Mouse (Mus musculus) ES-Bruce4 (cell line): ENCODE measurements at regions not wholly inside any gene's neighbourhood (a gene's known extent, or its start where the extent isn't known, plus 50 kb on each side); places are given as distances from the start of the nearest gene placed in this dataset.

Experiments
- H3K27ac ChIP-seq: 2 replicates; pipeline ENCODE4 v1.5.1; 2012; ENCODE audit warnings: low read length, inconsistent platforms; ENCODE audit not compliant: insufficient read depth
- H3K27me3 ChIP-seq: 2 replicates; pipeline ENCODE4 v1.6.1; 2012; ENCODE audit warnings: mild to moderate bottlenecking, low read length, inconsistent platforms; ENCODE audit not compliant: control insufficient read depth, poor library complexity, insufficient read depth, severe bottlenecking
- H3K36me3 ChIP-seq: 2 replicates; pipeline ENCODE4 v1.6.1; 2012; ENCODE audit warnings: inconsistent platforms, mild to moderate bottlenecking, low read length, moderate library complexity; ENCODE audit not compliant: control insufficient read depth, poor library complexity, insufficient read depth, severe bottlenecking
- H3K4me1 ChIP-seq: one replicate; pipeline ENCODE4 v1.8.1; 2011; ENCODE audit warnings: low read length; ENCODE audit not compliant: control insufficient read depth, insufficient read depth
- H3K4me3 ChIP-seq: 2 replicates; pipeline ENCODE4 v1.5.1; 2011; ENCODE audit warnings: low read depth, mild to moderate bottlenecking, low read length
- H3K9ac ChIP-seq: 2 replicates; pipeline ENCODE4 v1.6.1; 2012; ENCODE audit warnings: low read depth, mild to moderate bottlenecking, inconsistent platforms; ENCODE audit not compliant: poor library complexity, severe bottlenecking
- H3K9me3 ChIP-seq: replicated peaks from 2 replicates; pipeline ENCODE4 v1.6.1; 2012; ENCODE audit warnings: mild to moderate bottlenecking, low read length, inconsistent platforms; ENCODE audit not compliant: control insufficient read depth, poor library complexity, insufficient read depth, severe bottlenecking
- CTCF ChIP-seq: IDR thresholded peaks from one replicate; pipeline ENCODE4 v1.8.1; 2011; ENCODE audit warnings: low read depth, low read length
- EP300 ChIP-seq: IDR thresholded peaks from 2 replicates; pipeline ENCODE4 v1.6.1; 2011; ENCODE audit warnings: low read depth, low read length; ENCODE audit not compliant: insufficient read depth
- POLR2A ChIP-seq: IDR thresholded peaks from one replicate; pipeline ENCODE4 v1.8.1; 2011; ENCODE audit warnings: low read length; ENCODE audit not compliant: insufficient read depth

DNA sequence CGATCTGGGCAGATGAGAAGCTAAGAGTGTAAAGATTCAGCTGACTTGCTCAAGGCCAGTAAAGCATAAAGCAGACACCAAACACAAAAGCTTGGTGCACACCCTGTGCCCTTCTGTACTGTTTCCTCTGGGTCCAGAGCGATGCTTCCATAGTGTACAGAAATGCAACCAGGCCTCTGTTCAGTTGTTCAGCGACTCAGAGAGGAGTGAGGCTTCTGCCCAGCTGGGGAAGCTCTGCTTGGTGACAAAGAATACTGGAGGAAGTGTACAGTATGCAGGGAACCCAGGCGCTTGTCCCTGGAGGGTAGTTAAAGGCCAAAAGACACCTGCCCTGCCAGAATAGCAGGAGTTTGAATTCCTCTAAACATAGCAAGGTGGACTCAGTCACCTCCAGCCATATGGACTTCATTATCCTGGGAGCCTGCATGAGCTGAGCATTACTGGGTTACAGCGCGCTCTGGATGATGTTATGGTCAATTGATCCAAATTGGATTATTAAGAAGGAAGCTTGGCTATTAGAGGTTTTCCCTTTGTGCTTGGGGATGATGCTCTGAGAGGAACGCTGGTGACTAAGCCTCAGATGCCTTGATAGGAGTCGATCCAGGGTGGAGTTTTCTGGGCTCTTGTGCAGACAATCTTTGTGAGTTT is 132.5 kb downstream of the Hs3st3b1 start:
- Histone ChIP-seq H3K4me3 (no peak overlapping the region), H3K9me3 (no peaks in the 10 kb centered on the region), H3K27me3 (no peaks in the 10 kb centered on the region; the same call in 1 of the 2 replicates), H3K36me3 (no peaks in the 10 kb centered on the region), H3K4me1 (peaks cover 2% of the 10 kb centered on the region), H3K9ac (no peak overlapping the region), H3K27ac (no peak overlapping the region)
- no peak for TF ChIP-seq EP300
- TF ChIP-seq CTCF: no peak
- TF ChIP-seq POLR2A: no peak

DNA sequence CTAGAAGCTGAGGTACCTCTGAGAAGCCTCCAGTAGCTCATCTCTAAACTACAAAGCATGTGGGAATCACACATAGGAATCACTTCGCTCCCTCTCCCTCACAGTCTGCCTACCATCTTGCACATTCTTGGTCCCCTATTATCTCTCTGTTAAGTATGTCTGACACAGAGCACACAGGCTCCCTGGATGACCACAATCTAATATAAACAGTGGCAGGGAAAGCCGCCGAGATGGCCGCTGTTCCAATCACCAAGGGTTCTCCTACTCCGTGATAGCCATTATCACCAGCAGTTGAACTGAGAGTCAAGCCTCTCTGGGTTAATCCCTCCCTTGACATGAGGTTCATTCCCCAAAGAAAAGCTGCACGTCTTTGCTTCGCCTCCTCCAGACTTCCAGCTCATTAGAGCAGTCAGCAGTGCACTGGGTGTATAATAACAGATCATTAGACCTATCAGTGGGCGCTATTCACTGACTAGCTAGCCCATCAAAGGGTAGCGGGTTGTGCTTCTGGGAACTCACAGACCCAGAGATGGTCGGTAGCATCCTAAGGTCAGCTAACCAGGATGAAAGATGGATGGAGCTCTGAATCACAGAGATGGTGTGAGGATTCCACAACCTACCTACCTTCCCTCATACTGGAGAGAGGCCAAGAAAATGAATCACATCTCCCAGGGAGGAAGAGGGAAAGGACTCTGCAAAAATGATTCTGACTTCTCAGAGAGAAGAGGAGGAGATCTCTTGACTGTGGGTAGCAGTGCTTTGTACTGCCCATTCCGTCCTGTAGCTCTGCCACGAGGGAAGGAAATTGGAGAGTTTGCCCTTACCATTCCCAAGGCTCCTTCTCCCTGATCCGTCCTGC is 130.9 kb downstream of the Hs3st3b1 start:
- H3K4me3 ChIP-seq: no peak overlapping the region
- H3K9me3 ChIP-seq: no peaks in the 10 kb centered on the region
- peaks cover 2% of the 10 kb centered on the region for H3K4me1 ChIP-seq
- H3K27ac ChIP-seq: no peak overlapping the region
- no peak for TF ChIP-seq CTCF
- no peak for TF ChIP-seq POLR2A
- no peak for TF ChIP-seq EP300
- no peaks in the 10 kb centered on the region for H3K36me3 ChIP-seq
- H3K9ac ChIP-seq: no peak overlapping the region
- no peaks in the 10 kb centered on the region; the same call in 1 of the 2 replicates for H3K27me3 ChIP-seq

DNA sequence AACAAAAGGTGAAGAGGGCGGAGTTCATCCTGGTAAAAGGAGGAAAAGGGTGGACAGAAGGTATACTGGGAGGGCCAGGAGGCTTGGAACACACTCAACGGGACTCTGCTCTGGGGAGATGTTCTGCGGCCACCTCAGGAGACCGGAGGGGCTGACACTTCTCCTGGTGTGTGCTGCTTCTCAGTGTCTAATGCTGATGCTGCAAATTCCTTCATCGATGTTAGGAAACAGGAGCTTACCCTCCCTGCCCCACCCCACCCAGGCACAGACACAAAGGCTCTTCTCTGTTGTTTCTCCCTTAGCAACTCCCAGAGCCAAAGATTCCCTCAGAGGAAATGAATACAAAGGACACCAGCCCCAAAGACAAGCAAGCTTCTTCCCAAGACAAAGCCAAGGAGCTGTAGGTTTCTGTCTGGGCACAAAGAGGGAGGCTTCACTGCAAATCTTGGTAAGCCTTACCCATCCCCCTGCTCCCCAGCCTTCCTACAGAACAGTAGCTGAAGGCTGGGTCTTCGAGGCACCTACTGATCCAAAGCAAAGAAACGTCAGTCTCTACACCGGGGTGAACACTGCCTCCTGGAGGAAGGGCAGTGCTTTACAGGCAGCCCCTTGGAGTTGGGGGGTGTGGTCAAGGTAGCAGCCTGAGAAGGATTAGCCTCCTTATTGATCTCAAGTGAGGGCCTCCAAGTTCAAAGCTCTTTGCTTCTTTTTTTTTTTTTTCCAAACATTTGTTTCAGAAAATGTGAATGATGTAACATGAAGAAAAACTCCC is 128.2 kb downstream of the Hs3st3b1 start:
- Histone ChIP-seq H3K27ac (no peak overlapping the region), H3K4me1 (peaks cover 2% of the 10 kb centered on the region), H3K27me3 (no peaks in the 10 kb centered on the region; the same call in 1 of the 2 replicates), H3K36me3 (no peaks in the 10 kb centered on the region), H3K9ac (no peak overlapping the region), H3K4me3 (no peak overlapping the region), H3K9me3 (no peaks in the 10 kb centered on the region)
- peak; percentile 27 for TF ChIP-seq CTCF
- TF ChIP-seq POLR2A: no peak

DNA sequence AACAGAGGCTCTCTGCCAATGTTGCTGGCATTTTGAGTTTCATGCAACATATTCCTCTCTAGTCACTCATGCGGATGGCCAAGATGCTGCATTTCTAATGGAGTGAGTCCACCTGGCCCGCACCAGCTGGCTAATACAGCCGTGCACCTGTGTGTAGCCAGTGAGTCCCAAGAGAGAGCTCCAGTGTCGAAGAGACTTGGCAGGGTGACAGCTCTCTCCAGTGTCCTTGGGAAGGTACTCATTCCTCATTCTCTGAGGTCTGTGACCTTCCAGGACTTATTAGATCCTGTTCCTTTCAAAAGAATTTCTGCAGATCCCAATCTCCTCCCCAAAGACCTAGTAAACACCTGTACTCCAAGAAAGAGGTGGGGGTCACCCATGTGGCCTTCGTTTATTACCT is 109.9 kb downstream of the Hs3st3b1 start:
- H3K36me3 ChIP-seq: no peaks in the 10 kb centered on the region
- no peak overlapping the region for H3K4me3 ChIP-seq
- H3K9ac ChIP-seq: no peak overlapping the region
- H3K9me3 ChIP-seq: no peaks in the 10 kb centered on the region
- H3K4me1 ChIP-seq: no peaks in the 10 kb centered on the region
- H3K27me3 ChIP-seq: no peaks in the 10 kb centered on the region
- TF ChIP-seq CTCF: no peak
- no peak for TF ChIP-seq POLR2A
- TF ChIP-seq EP300: no peak
- no peak overlapping the region for H3K27ac ChIP-seq

DNA sequence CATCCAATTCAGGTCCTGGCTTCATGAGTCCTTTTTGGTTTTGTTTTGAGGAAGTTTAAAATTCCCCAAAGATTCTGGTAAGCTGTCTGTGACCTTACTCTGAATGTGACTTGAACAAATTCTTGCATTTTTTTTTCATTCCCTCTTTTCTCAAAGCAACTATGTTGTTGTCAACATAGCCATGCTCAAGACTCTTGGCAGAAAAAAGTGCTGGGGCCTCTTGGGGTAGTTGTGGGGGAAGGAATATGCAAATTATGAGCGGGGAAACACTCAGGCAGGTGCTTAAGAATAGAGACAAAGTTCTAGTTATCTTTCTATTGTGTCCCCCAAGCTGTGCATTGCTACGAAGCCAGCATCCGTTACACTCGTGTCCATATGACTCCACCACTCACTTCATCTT is 99.2 kb downstream of the Hs3st3b1 start:
- Histone ChIP-seq H3K4me1 (no peaks in the 10 kb centered on the region), H3K36me3 (no peaks in the 10 kb centered on the region), H3K9me3 (no peaks in the 10 kb centered on the region), H3K27ac (no peak overlapping the region), H3K27me3 (no peaks in the 10 kb centered on the region), H3K4me3 (no peak overlapping the region), H3K9ac (no peak overlapping the region)
- no peak for TF ChIP-seq CTCF
- no peak for TF ChIP-seq EP300
- TF ChIP-seq POLR2A: no peak
